Mouse (Mus musculus): ENCODE measurements around the gene S100pbp. TPM values are rescaled to one million over a fixed set of nuclear protein-coding genes. Genes with fewer than 3 reads are reported as not detected.
A peak's percentile ranks its signal among the peaks of the same experiment; 100 is the strongest.

Gene S100pbp
- polyA plus RNA-seq, 1 experiment from 2014 or later, result 19.1 TPM

DNA sequence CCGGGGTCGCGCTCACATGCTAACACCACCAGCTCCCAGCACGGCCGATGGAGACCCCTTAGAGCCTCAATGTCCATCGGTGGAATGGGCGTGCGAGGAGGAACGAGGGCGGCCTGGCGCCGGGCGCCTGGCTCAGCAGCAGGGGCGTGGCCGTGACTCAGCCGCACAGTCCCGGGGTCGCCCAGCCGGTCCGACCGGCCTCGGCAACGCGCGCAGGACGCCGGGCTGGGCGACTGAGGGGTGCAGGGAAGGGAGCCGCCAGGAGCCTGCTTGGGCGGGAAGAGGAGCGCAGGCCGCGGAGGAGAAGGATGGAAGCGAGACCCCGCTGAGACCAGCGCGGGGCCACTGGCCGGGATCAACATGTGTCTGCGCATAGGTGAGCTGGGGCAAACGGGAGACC, 84.2 kb downstream of the S100pbp start, which contains the start of gene Tmem54:
Gene Tmem54 (plus strand): TSS at position 193 of the 400 bp plus-strand sequence.
- Histone ChIP-seq H3K27ac (ENCODE audit: low read depth, low read length) (no peak within 1 kb of the TSS), H3K4me2 (ENCODE audit: low read length) (peak within 1 kb of the TSS; percentile 54), H3K27me3 (replicated peaks; ENCODE audit: control insufficient read depth, insufficient read depth, low read length) (peaks cover 20% of the 10 kb centered on the region), H3K9ac (ENCODE audit: low read depth, low read length) (peak within 1 kb of the TSS; percentile 39; the same call in 1 of the 2 replicates), H3K36me3 (ENCODE audit: control insufficient read depth, insufficient read depth, low read length) (no peaks in the 10 kb centered on the region), H3K4me3 (ENCODE audit: low read length) (peak within 1 kb of the TSS; percentile 30), H3K9me3 (ENCODE audit: control insufficient read depth, low read length) (no peaks in the 10 kb centered on the region), H3K4me1 (ENCODE audit: control insufficient read depth, insufficient read depth, low read depth, low read length) (peaks cover 4% of the 10 kb centered on the region; the same call in 1 of the 2 replicates)
- ATAC-seq, result no peak
- WGBS, result 2% methylated on average over 40 of the region's 40 CpGs

- Histone ChIP-seq H3K9ac (ENCODE audit: low read depth, low read length) (no peak overlapping the region), H3K9me3 (ENCODE audit: control insufficient read depth, low read length) (no peaks in the 10 kb centered on the region), H3K27ac (ENCODE audit: low read depth, low read length) (no peak overlapping the region), H3K36me3 (ENCODE audit: control insufficient read depth, insufficient read depth, low read length) (no peaks in the 10 kb centered on the region), H3K4me3 (ENCODE audit: low read length) (no peak overlapping the region), H3K4me2 (ENCODE audit: low read length) (no peak overlapping the region), H3K27me3 (replicated peaks; ENCODE audit: control insufficient read depth, insufficient read depth, low read length) (peaks cover 20% of the 10 kb centered on the region), H3K4me1 (ENCODE audit: control insufficient read depth, insufficient read depth, low read depth, low read length) (peaks cover 4% of the 10 kb centered on the region; the same call in 1 of the 2 replicates)
- no peak for ATAC-seq
- 86% methylated on average over 14 of the region's 14 CpGs for WGBS
Observed at GRCm38 (mm10) chr4:129102133-129102829, 87.2 kb downstream of the S100pbp start.

Other genes starting within 250 kb of the S100pbp start
- gene Azin2, start 227.3 kb downstream of the S100pbp start, polyA plus RNA-seq (2015; fragmentation: Nextera tagmentation; extraction: Ambion mirVana), result 23.0 and 23.3 TPM in 2 replicates
- gene Ak2, start 197.8 kb downstream of the S100pbp start, polyA plus RNA-seq (2015; fragmentation: Nextera tagmentation; extraction: Ambion mirVana), result 86.5 and 88.6 TPM in 2 replicates
- 30.8 and 31.6 TPM in 2 replicates for gene Rnf19b, start 131.5 kb downstream of the S100pbp start, polyA plus RNA-seq (2015; fragmentation: Nextera tagmentation; extraction: Ambion mirVana)
- gene Tmem54, start 84.2 kb downstream of the S100pbp start, polyA plus RNA-seq (2015; fragmentation: Nextera tagmentation; extraction: Ambion mirVana), result 0.16 and 0.20 TPM in 2 replicates
- gene Hpca, start 67.7 kb downstream of the S100pbp start, polyA plus RNA-seq (2015; fragmentation: Nextera tagmentation; extraction: Ambion mirVana), result 168 and 199 TPM in 2 replicates
- gene Fndc5, start 52.7 kb downstream of the S100pbp start, polyA plus RNA-seq (2015; fragmentation: Nextera tagmentation; extraction: Ambion mirVana), result 10.7 and 11.6 TPM in 2 replicates
- 108 and 112 TPM in 2 replicates for gene Yars, start within 50 bp of the S100pbp start, polyA plus RNA-seq (2015; fragmentation: Nextera tagmentation; extraction: Ambion mirVana)
- gene C77080, start 71.7 kb upstream of the S100pbp start, polyA plus RNA-seq (2015; fragmentation: Nextera tagmentation; extraction: Ambion mirVana), result 7.0 and 10.8 TPM in 2 replicates
- 1.7 and 1.9 TPM in 2 replicates for gene Sync, start 97.9 kb upstream of the S100pbp start, polyA plus RNA-seq (2015; fragmentation: Nextera tagmentation; extraction: Ambion mirVana)
- 238 and 242 TPM in 2 replicates for gene Rbbp4, start 145.6 kb upstream of the S100pbp start, polyA plus RNA-seq (2015; fragmentation: Nextera tagmentation; extraction: Ambion mirVana)
- gene Zbtb8os, start 146.0 kb upstream of the S100pbp start, polyA plus RNA-seq (2015; fragmentation: Nextera tagmentation; extraction: Ambion mirVana), result 15.1 and 21.3 TPM in 2 replicates
- 21.7 and 22.0 TPM in 2 replicates for gene Zbtb8a, start 188.4 kb upstream of the S100pbp start, polyA plus RNA-seq (2015; fragmentation: Nextera tagmentation; extraction: Ambion mirVana)